Mouse (Mus musculus) urinary bladder, postnatal 36 days (tissue): ENCODE measurements at regions not wholly inside any gene's neighbourhood (a gene's known extent, or its start where the extent isn't known, plus 50 kb on each side); places are given as distances from the start of the nearest gene placed in this dataset.

Experiments used
- DNase-seq, 2 experiments: peaks; one replicate each; pipeline ENCODE4 v3.0.0; 2022; ENCODE audit warnings: low spot score in 2 of 2, mixed read lengths in 1 of 2

DNA sequence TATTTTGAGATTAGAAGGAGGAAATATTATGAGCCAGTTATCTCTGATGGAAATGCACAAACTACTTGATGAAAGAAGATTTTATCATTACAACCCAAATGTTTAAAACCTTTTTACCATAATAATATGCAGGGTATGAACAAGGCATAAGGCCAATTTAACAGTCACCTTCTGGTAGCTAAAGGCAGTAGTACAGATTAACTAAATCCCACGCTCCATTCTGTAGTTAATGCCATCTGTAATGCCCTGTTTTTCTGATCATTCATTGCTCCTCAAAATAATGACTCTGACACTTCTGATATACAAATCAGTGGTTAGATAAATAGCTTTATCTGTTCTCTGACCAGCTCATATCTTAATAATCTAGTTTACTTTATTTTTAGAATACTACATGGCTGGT is 987.8 kb downstream of the Pcdh7 start:
- no peak for DNase-seq

DNA sequence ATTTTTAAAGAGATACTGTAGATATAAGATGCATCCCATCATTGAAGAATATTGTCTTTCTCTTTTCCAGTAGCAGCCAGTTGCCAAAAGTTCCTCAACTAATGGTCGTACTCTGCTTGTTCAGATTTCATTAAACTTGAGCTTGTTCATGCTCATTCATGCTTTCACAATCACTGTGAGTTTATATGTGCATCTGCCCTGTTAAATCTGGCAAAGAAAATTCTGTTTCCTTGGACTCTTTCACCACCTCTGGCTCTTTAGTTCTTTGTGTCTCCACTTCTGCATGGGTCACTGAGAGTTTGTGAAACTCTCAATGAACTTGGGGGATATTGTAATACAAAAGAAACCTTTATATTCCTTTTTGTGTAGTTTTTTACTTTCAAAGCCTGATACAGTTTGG is 994.6 kb downstream of the Pcdh7 start:
- DNase-seq = no peak

DNA sequence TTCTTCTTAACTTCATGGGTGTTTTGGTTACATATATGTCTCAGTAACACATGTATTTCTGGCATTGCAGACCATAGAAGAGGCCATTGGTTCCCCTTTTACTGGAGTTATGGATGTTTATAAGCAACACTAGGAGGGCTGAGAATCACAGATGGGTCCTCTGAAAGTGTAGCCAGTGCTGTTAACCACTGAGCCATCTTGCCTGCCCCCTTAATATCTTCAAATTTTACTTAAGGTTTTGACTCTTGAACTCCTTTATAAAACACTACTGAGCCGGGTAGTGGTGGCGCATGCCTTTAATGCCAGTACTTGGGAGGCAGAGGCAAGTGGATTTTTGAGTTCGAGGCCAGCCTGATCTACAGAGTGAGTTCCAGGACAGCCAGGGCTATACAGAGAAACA is 1015.6 kb downstream of the Pcdh7 start:
- no peak for DNase-seq

DNA sequence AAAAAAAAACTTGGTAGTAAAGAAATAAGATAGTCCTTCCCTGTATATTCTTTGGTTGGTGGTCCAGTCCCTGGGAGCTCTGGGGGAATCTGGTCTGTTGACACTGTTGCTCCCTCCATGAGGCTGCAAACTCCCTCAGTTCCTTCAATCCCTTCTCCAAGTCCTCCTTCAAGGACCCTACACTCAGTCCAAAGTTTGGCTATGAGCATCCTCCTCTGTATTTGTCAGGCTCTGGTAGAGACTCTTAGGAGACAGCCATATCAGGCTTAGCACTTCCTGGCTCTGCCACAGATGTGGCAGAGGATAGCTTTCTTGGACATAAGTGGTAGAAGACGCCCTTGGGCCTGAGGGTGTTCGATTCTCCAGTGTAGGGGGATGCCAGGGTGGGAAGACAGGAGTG is 1016.2 kb downstream of the Pcdh7 start:
- DNase-seq = no peak

DNA sequence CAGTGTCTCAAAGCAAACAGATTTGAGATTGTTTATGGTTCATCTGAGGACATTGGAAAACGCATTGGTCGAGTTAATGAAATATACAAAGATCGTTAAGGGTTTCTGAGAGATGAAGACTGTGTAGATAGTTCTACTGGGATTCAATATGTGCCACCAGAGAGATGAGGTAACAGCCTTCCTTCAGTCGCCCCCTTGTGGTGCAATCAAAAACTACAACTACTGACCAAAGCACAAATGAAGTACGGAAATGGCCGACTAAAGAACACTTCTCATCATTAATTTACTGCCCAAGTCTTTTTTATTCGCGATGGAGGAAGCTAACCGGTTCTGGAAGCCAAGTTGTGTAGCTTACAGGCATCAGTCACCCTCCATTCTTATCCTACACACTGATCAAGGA is 1018.8 kb downstream of the Pcdh7 start:
- peak; percentile 63 to 64 for DNase-seq

DNA sequence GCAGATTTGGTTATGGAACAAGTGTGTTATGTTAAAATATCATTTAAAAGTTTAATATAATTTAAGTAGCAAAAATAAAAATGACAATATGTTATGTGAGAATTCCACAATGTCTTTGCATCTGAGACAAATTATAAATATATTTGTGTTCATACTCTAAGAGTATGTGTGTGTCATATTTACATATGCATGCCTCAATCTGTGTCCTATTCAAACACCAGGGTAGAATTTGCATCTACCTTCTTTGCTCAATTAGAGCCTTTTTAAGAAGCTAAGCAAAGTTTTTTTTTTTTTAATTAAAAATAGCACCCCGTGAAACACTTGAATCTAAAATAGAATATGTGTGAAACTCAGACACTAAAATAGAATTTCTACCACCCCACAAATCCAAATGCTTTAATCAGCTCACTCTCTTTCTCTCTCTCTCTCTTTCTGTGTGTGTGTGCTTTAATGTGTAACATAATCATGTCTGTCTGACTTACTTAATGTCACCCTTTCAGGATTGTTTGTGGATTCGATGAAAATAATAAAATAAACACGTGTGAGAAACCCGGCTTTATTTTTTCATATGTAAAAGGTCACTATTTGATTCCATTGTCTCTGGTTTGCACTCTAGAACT is 1019.6 kb downstream of the Pcdh7 start:
- no peak for DNase-seq

DNA sequence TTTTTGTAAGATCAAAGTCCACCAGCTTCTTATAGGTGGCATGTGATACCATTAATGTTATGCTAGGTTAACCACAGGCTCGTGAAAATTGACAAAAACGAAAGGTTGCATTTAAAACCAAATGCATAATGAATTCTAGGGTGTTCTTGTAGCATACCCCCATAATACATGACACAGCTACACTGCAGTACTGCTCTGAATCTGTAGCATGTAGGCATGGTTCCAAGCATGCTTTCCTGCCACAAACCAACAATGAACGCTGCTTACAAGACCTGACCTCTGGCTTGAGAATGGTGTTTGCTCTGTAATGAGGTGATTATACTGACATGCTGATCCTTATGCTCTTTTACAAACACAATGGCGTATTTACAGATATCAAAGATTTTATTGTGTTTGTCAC is 1020.3 kb downstream of the Pcdh7 start:
- DNase-seq = no peak

DNA sequence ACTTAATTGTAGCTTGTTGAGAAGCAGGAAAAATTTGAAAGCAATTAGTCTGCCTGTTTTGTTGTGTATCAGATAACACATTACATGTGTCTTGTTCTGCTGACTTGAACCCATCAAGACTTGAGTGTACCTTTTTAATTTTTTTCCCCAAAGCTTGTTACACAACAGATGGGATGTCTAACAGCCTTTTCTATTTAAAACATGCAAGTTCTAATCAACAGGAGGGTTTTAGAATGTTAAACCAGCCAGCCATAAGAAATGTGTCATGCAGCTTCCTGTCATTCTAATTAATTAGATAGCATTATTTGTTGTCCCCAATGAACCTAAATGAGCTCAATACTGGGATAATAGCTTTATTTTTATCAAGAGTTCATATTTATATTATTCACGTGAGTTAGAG is 1023.0 kb downstream of the Pcdh7 start:
- DNase-seq = no peak

DNA sequence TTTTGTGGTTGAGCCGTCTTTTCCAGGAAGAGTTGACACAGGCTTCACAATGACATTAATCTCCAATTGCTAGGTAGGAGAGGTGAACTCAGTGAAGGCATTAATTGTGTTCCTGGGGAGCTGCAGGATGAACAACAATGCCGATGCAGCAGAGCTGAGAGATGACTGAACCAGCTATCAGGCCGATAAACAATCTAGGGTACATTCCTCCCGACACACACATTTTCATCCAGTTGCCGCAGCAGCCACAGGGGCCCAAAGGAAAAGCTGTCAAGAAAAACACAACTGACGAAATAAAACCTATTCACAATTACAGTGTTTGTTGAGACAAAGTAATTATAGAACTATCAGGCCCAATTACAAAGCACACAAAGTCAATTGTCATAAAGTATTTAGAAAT is 1029.9 kb downstream of the Pcdh7 start:
- DNase-seq = no peak

DNA sequence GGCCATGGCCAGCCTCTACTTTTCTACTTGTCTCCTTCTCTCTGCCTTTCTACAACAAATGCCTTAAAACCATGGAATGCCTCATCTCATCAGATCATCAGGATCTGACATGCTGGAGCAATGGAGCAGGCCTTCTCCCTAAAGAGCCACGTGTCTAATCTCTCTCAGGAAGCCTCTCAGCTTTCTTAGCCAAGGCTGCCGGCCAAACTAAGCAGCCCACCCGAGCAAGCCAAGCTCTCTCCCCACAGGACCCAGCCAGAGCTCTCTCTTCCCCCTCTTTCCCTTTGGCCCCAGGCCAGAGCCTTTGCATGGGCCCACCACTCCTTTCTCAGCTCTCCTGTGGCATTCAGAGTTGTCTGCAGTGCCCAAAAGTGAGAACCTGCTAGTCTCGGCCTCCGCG is 1034.0 kb downstream of the Pcdh7 start:
- DNase-seq = no peak
